Mouse (Mus musculus): Measurements from ENCODE around the gene Gm49630. TPM values are rescaled to one million over a fixed set of nuclear protein-coding genes. Genes with fewer than 3 reads are reported as not detected.
"Not testable (repeated sequence)": the region's sequence is repeated elsewhere in the genome, so short reads cannot be mapped to it uniquely, and the experiment has no call there.

The Gm49630 gene
- polyA plus RNA-seq, 1 experiment from 2014 or later, result not detected

DNA sequence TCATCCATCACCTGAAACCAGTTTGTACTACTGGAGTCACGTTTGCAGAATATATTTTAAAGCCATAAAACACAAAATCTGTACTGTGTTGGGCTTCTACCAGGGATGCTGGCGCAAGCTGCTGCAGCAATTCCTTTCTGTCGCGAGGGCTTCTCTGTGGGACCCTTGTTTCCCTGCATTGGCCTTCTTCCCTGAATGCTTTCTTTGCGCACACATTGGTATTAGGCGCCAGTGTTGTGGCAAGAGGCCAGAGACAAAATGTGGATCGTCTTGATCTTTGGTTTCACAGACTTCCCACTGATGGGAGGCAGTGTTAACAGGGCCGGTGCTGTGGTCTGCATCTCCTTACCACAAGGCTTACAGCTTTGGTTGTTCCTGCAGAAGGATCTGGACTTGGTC is 17.2 kb upstream of the Gm49630 start:
- not testable (repeated sequence) for H3K27ac ChIP-seq; ATAC-seq (ENCODE audit: low read depth)
- WGBS (ENCODE audit: insufficient replicate concordance), result 64% methylated on average over 8 of the region's 8 CpGs

DNA sequence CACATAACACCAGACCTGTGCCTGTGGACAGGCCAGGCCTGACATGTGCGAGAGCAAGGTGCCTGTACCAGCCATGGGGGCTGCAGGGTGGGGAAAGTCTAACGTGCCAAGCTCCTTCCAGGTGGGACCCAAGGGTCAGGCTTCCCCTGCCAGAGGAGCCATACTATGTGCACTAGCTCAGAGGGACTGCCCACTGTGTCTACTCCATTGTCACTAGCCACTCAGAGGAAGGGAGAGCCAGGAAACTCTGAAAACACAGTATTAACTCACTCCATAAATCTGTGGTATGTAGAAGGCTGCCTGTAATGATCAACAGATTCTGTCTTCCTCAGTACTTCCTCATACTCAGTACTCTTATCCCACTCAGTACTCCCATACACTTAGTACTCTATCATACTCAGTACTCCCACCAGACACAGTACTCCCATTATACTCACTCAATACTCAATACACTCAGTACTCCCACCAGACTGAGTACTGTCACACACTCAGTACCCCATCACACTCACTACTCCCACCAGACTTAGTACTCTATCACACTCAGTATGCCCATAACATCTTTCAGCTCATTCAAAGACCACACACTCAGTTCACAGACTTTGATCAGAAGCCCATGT is 16.7 kb upstream of the Gm49630 start:
- not testable (repeated sequence) for ATAC-seq (ENCODE audit: low read depth); H3K27ac ChIP-seq; H3K9ac ChIP-seq; H3K9me3 ChIP-seq (replicated peaks); DNase-seq; H3K36me3 ChIP-seq; H3K4me1 ChIP-seq (replicated peaks); H3K4me2 ChIP-seq; H3K27me3 ChIP-seq; H3K4me3 ChIP-seq (replicated peaks)
- no CpG with 5 or more reads among the region's 2 CpGs for WGBS (ENCODE audit: insufficient replicate concordance)

More for the DNA sequence above, 17.2 kb upstream of the Gm49630 start:
- not testable (repeated sequence) for H3K4me1 ChIP-seq (replicated peaks); DNase-seq; H3K36me3 ChIP-seq; H3K27me3 ChIP-seq; H3K4me3 ChIP-seq (replicated peaks); H3K9me3 ChIP-seq (replicated peaks); H3K9ac ChIP-seq; H3K4me2 ChIP-seq

GRCm38 (mm10) chr17:7386016-7386415 is 14.2 kb upstream of the Gm49630 start:
- not testable (repeated sequence) for H3K27ac ChIP-seq; H3K4me3 ChIP-seq (replicated peaks); H3K9me3 ChIP-seq (replicated peaks); H3K4me1 ChIP-seq (replicated peaks); H3K9ac ChIP-seq; DNase-seq; H3K27me3 ChIP-seq; ATAC-seq (ENCODE audit: low read depth); H3K36me3 ChIP-seq; H3K4me2 ChIP-seq
- WGBS (ENCODE audit: insufficient replicate concordance), result 58% methylated on average over 8 of the region's 8 CpGs

DNA sequence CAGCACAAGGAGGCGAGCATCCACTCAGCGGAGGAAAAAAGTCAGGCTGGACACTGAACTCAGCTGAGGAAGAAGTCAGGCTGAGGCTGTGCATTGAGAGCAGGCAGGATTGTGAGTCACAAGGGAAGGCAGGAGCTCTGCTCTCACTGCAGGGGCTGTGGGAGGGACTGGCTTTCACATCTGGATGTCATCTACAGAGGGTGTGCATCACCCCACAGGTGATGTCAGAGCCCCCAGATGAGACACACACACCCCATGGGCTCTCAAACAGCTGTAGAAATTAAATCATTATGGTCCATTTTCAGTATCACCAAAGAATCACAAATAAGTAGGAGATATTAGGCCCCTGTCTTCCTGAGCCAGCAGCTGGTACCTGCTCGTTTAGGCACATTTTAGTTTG is 13.6 kb upstream of the Gm49630 start, which contains the start of gene Unc93a2:
Unc93a2 (minus strand) TSS at position 101 of the 400 bp plus-strand sequence.
- not testable (repeated sequence) for H3K4me3 ChIP-seq (replicated peaks); H3K9me3 ChIP-seq (replicated peaks); H3K27ac ChIP-seq; ATAC-seq (ENCODE audit: low read depth); DNase-seq; H3K9ac ChIP-seq; H3K4me2 ChIP-seq; H3K36me3 ChIP-seq; H3K27me3 ChIP-seq; H3K4me1 ChIP-seq (replicated peaks)
- 49% methylated on average over 3 of the region's 3 CpGs for WGBS (ENCODE audit: insufficient replicate concordance)

GRCm38 (mm10) chr17:7383167-7384143 is 11.7 kb upstream of the Gm49630 start:
- H3K27me3 ChIP-seq; H3K9ac ChIP-seq; H3K4me1 ChIP-seq (replicated peaks); ATAC-seq (ENCODE audit: low read depth); H3K9me3 ChIP-seq (replicated peaks); DNase-seq; H3K36me3 ChIP-seq; H3K27ac ChIP-seq; H3K4me3 ChIP-seq (replicated peaks); H3K4me2 ChIP-seq: not testable (repeated sequence)
- WGBS (ENCODE audit: insufficient replicate concordance), result 70% methylated on average over 12 of the region's 13 CpGs

DNA sequence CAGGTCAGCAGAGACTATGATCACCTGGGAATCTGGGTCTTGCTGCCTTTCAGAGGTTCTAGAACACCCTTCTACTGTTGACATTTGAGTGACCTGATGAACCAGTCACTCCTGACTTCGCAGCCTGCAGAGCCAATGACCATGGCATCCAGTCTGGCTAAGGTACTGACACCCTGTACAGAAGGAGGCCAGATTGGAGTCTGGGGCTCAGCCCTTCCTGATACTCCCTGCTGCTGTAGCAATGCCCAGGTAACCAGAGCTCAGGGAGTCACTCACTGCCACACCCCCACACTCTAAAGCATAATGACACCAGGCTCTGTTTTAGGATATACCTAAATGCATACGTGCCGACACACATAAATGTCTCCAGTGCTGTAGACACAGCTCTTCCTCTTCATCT is 10.9 kb upstream of the Gm49630 start:
- not testable (repeated sequence) for H3K9ac ChIP-seq; H3K4me3 ChIP-seq (replicated peaks); ATAC-seq (ENCODE audit: low read depth); H3K27me3 ChIP-seq; H3K4me1 ChIP-seq (replicated peaks); DNase-seq; H3K9me3 ChIP-seq (replicated peaks); H3K36me3 ChIP-seq; H3K27ac ChIP-seq; H3K4me2 ChIP-seq
- 59% methylated on average over 1 of the region's 3 CpGs for WGBS (ENCODE audit: insufficient replicate concordance)

GRCm38 (mm10) chr17:7377907-7378306 is 6.1 kb upstream of the Gm49630 start:
- H3K9me3 ChIP-seq (replicated peaks); ATAC-seq (ENCODE audit: low read depth): not testable (repeated sequence)
- 27% methylated on average over 2 of the region's 3 CpGs for WGBS (ENCODE audit: insufficient replicate concordance)

GRCm38 (mm10) chr17:7376951-7377700 is 5.3 kb upstream of the Gm49630 start:
- H3K27ac ChIP-seq; H3K4me2 ChIP-seq; H3K9ac ChIP-seq; H3K27me3 ChIP-seq; H3K4me3 ChIP-seq (replicated peaks); H3K9me3 ChIP-seq (replicated peaks); H3K4me1 ChIP-seq (replicated peaks); H3K36me3 ChIP-seq; DNase-seq; ATAC-seq (ENCODE audit: low read depth): not testable (repeated sequence)
- WGBS (ENCODE audit: insufficient replicate concordance), result 75% methylated on average over 1 of the region's 3 CpGs

More at GRCm38 (mm10) chr17:7377907-7378306, 6.1 kb upstream of the Gm49630 start:
- H3K4me3 ChIP-seq (replicated peaks); H3K27ac ChIP-seq; DNase-seq; H3K9ac ChIP-seq; H3K36me3 ChIP-seq; H3K4me1 ChIP-seq (replicated peaks); H3K4me2 ChIP-seq; H3K27me3 ChIP-seq: not testable (repeated sequence)

GRCm38 (mm10) chr17:7369401-7369800 is 2.4 kb downstream of the Gm49630 start:
- H3K4me3 ChIP-seq (replicated peaks); H3K36me3 ChIP-seq; H3K4me1 ChIP-seq (replicated peaks); DNase-seq; H3K9ac ChIP-seq; H3K27me3 ChIP-seq; ATAC-seq (ENCODE audit: low read depth); H3K9me3 ChIP-seq (replicated peaks); H3K27ac ChIP-seq; H3K4me2 ChIP-seq: not testable (repeated sequence)
- WGBS (ENCODE audit: insufficient replicate concordance), result 30% methylated on average over 6 of the region's 6 CpGs

- WGBS (ENCODE audit: insufficient replicate concordance), result 33% methylated on average over 5 of the region's 7 CpGs
Measured at GRCm38 (mm10) chr17:7366676-7367374, 5.0 kb downstream of the Gm49630 start.

More at GRCm38 (mm10) chr17:7366676-7367374, 5.0 kb downstream of the Gm49630 start:
- H3K4me1 ChIP-seq (replicated peaks); H3K27ac ChIP-seq; H3K9ac ChIP-seq; H3K4me3 ChIP-seq (replicated peaks); H3K27me3 ChIP-seq; DNase-seq; H3K4me2 ChIP-seq; ATAC-seq (ENCODE audit: low read depth); H3K36me3 ChIP-seq; H3K9me3 ChIP-seq (replicated peaks): not testable (repeated sequence)

Data from liver, embryonic 13.5 days (tissue).